Mouse (Mus musculus) lung, embryonic 16.5 days (tissue): ENCODE results near the gene Cmtm4. TPM values are rescaled to one million over a fixed set of nuclear protein-coding genes. Genes with fewer than 3 reads are reported as not detected.
A peak's percentile ranks its signal among the peaks of the same experiment; 100 is the strongest.

ENCODE experiments used
- ATAC-seq: fragments of 200-750 bp; cut with Nextera tagmentation; 2 replicates; pipeline ENCODE4 v1.8.0; 2017; ENCODE audit warnings: low read depth, mild to moderate bottlenecking, moderate library complexity
- H3K27ac ChIP-seq: fragments of 300-500 bp; sonication (generic); 2 replicates; pipeline ENCODE4 v1.5.1; 2014; ENCODE audit warnings: mild to moderate bottlenecking, control low read depth, low read length
- H3K27me3 ChIP-seq: fragments of 300-500 bp; sonication (generic); 2 replicates; pipeline ENCODE4 v1.6.1; 2014; ENCODE audit warnings: low read depth, low read length, mixed read lengths; ENCODE audit not compliant: control insufficient read depth, insufficient read depth
- H3K36me3 ChIP-seq: fragments of 300-500 bp; sonication (generic); 2 replicates; pipeline ENCODE4 v1.6.1; 2014; ENCODE audit warnings: low read length; ENCODE audit not compliant: control insufficient read depth, insufficient read depth
- H3K4me1 ChIP-seq: fragments of 300-500 bp; sonication (generic); replicated peaks from 2 replicates; pipeline ENCODE4 v1.6.1; 2014; ENCODE audit warnings: low read length, mixed read lengths; ENCODE audit not compliant: control insufficient read depth, insufficient read depth
- H3K4me2 ChIP-seq: fragments of 300-500 bp; sonication (generic); 2 replicates; pipeline ENCODE4 v1.6.1; 2014; ENCODE audit warnings: low read depth, low read length, control low read depth
- H3K4me3 ChIP-seq: fragments of 300-500 bp; sonication (generic); 2 replicates; pipeline ENCODE4 v1.5.1; 2014; ENCODE audit warnings: mild to moderate bottlenecking, low read length, control low read depth
- H3K9ac ChIP-seq: fragments of 300-500 bp; sonication (generic); 2 replicates; pipeline ENCODE4 v1.6.1; 2014; ENCODE audit warnings: low read length, control low read depth
- H3K9me3 ChIP-seq: fragments of 300-500 bp; sonication (generic); 2 replicates; pipeline ENCODE4 v1.6.1; 2016; ENCODE audit warnings: low read length; ENCODE audit not compliant: control insufficient read depth
- WGBS: fragments of 180-500 bp; shearing (Covaris S2); extraction: QIAGEN DNeasy Blood & Tissue Kit; methylation state at CpG from one replicate; pipeline ENCODE4 v1.1.7; 2014; 5-methylcytosine and 5-hydroxymethylcytosine counted together
- polyA plus RNA-seq: library from polyadenylated mRNA; unstranded; fragments of >200 nt; fragmentation: Nextera tagmentation; extraction: Ambion mirVana; gene quantifications from 2 replicates; pipeline ENCODE4 v1.2.1, GENCODE M21; 2015

The Cmtm4 gene
- polyA plus RNA-seq, 1 experiment from 2014 or later: 2.6 TPM

DNA sequence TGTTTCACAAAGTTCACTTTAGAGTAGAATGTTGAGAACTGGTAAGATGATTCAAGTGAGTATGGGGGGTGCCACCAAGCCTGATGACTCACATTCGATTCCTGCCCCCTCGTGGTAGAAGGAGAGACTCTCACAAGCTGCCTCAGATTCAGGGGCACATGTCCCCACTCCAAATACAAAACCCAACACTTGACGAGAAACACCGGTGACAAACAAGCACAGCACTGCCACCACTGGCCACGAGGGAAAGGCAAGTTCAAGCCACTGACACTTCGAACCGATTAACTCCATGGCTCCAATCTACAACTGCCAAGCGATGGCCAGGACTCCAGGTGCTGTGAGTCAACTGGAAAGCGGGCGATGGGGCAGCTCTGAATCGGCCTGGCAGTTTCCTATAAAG is 21.8 kb downstream of the Cmtm4 start:
- 71% methylated on average over 11 of the region's 11 CpGs for WGBS
- H3K4me1 ChIP-seq: peaks cover 29% of the 10 kb centered on the region
- no peak overlapping the region for H3K4me2 ChIP-seq
- H3K9me3 ChIP-seq: no peaks in the 10 kb centered on the region
- H3K36me3 ChIP-seq: no peaks in the 10 kb centered on the region
- ATAC-seq: no peak
- no peak overlapping the region for H3K27ac ChIP-seq
- H3K9ac ChIP-seq: no peak overlapping the region
- H3K4me3 ChIP-seq: no peak overlapping the region
- H3K27me3 ChIP-seq: no peaks in the 10 kb centered on the region

DNA sequence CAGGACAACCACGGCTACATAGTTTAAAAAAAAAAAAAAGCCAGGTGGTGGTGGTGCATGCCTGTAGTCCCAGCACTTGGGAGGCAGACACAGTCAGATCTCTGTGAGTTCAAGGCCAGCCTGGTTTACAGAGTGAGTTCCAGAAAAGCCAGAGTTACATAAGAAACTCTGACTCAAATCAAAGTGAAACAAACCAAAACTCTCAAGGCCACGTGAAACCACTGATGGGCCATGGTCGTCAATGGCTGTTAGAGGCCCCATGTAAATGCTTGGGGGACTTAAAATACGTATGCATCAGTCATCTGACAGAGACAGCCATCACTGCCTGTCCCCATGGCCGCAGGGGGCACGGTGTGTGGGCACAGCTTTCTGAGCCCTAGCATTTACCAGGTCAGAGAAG is 24.5 kb downstream of the Cmtm4 start:
- no peak for ATAC-seq
- Histone ChIP-seq H3K9ac (no peak overlapping the region), H3K36me3 (no peaks in the 10 kb centered on the region), H3K4me3 (no peak overlapping the region), H3K27ac (no peak overlapping the region), H3K9me3 (no peaks in the 10 kb centered on the region), H3K27me3 (no peaks in the 10 kb centered on the region), H3K4me1 (peaks cover 23% of the 10 kb centered on the region), H3K4me2 (no peak overlapping the region)
- 86% methylated on average over 6 of the region's 6 CpGs for WGBS

DNA sequence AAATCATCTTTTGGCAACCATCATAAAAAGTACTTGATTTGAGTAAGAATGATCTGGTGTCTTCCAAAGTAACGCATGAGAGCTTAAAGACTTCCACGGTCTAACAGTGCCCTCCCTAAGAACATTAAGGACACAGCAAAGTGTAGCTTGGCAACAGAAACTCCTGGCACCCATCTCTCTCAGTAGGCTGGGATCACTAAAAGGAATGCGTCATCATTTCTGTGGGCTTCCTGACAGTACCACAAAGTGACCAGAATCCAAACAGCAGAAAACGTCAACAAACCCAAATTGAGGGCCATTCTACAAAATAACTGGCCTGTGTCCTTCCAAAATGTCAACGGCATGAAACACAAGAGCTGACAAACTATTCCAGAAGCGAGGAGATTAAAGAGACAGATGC is 25.5 kb downstream of the Cmtm4 start:
- ATAC-seq: no peak
- H3K36me3 ChIP-seq: no peaks in the 10 kb centered on the region
- H3K4me3 ChIP-seq: no peak overlapping the region
- H3K9me3 ChIP-seq: no peaks in the 10 kb centered on the region
- H3K27ac ChIP-seq: no peak overlapping the region
- no peak overlapping the region for H3K9ac ChIP-seq
- H3K4me2 ChIP-seq: no peak overlapping the region
- peaks cover 13% of the 10 kb centered on the region for H3K4me1 ChIP-seq
- 63% methylated on average over 6 of the region's 6 CpGs for WGBS
- H3K27me3 ChIP-seq: no peaks in the 10 kb centered on the region

DNA sequence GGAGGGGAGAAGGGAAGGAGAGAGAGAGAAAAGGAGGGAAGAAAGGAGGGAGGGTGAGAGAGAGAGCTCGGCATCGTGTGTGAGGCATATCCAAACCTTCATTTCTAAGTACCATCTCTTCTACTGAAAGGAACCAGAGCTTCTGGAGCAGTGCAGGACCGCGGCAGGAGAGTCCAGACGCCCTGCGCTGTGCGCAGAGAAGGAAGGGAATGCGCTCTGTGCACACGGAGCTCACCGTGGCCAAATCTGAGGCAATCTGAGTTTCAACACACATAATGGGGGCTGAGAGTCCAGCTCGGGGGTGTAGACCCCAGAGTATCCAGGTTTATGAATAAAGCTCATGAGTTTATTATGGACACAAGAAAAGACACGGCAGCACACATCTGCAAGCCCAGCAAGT is 26.0 kb downstream of the Cmtm4 start:
- Histone ChIP-seq H3K27me3 (no peaks in the 10 kb centered on the region), H3K36me3 (no peaks in the 10 kb centered on the region), H3K9me3 (no peaks in the 10 kb centered on the region), H3K4me3 (no peak overlapping the region), H3K4me1 (peaks cover 9% of the 10 kb centered on the region), H3K27ac (no peak overlapping the region), H3K4me2 (no peak overlapping the region), H3K9ac (no peak overlapping the region)
- 0 out of 2 replicates have a peak, but pooled peaks have one; percentile 29 for ATAC-seq
- 67% methylated on average over 12 of the region's 12 CpGs for WGBS

- Histone ChIP-seq H3K4me3 (no peak overlapping the region), H3K9ac (no peak overlapping the region), H3K27me3 (no peaks in the 10 kb centered on the region), H3K4me1 (peaks cover 9% of the 10 kb centered on the region), H3K4me2 (no peak overlapping the region), H3K36me3 (no peaks in the 10 kb centered on the region), H3K9me3 (no peaks in the 10 kb centered on the region), H3K27ac (no peak overlapping the region)
- ATAC-seq: no peak
- 60% methylated on average over 5 of the region's 5 CpGs for WGBS
Measured at GRCm38 (mm10) chr8:104367398-104367797, 28.2 kb downstream of the Cmtm4 start.

DNA sequence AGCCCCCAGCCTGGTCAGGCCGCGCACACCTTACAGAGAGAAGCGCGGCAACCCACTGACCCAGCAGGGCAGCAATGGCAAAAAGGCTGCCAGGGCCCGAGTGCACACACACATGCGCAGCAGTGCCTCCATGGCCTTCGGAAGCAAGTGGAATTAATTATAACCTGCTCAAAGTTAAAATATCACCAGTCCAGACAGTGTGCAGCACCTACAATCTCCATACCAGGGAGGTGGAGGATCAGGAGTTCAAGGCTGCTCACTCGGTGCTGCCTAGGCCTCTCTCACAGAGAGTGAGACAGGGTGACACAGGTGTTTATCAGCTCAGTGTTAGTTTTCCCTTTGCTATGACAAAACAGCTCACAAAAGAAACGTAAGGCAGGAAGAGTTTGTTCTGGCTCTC is 29.9 kb downstream of the Cmtm4 start:
- no peaks in the 10 kb centered on the region for H3K27me3 ChIP-seq
- H3K4me2 ChIP-seq: no peak overlapping the region
- no peaks in the 10 kb centered on the region for H3K36me3 ChIP-seq
- H3K27ac ChIP-seq: no peak overlapping the region
- H3K9me3 ChIP-seq: no peaks in the 10 kb centered on the region
- WGBS: 86% methylated on average over 9 of the region's 9 CpGs
- ATAC-seq: no peak
- H3K4me1 ChIP-seq: peaks cover 9% of the 10 kb centered on the region
- H3K4me3 ChIP-seq: no peak overlapping the region
- H3K9ac ChIP-seq: no peak overlapping the region

- ATAC-seq: no peak
- H3K27ac ChIP-seq: no peak overlapping the region
- 74% methylated on average over 15 of the region's 15 CpGs for WGBS
- no peaks in the 10 kb centered on the region for H3K9me3 ChIP-seq
- H3K9ac ChIP-seq: no peak overlapping the region
- no peak overlapping the region for H3K4me3 ChIP-seq
- H3K4me1 ChIP-seq: no peaks in the 10 kb centered on the region
- no peaks in the 10 kb centered on the region for H3K27me3 ChIP-seq
- H3K36me3 ChIP-seq: no peaks in the 10 kb centered on the region
- H3K4me2 ChIP-seq: no peak overlapping the region
Measured at GRCm38 (mm10) chr8:104359778-104360456, 35.7 kb downstream of the Cmtm4 start.

GRCm38 (mm10) chr8:104358637-104359036 is 37.0 kb downstream of the Cmtm4 start:
- Histone ChIP-seq H3K27ac (no peak overlapping the region), H3K4me3 (no peak overlapping the region), H3K36me3 (no peaks in the 10 kb centered on the region), H3K4me1 (no peaks in the 10 kb centered on the region), H3K9me3 (no peaks in the 10 kb centered on the region), H3K9ac (no peak overlapping the region), H3K27me3 (no peaks in the 10 kb centered on the region), H3K4me2 (no peak overlapping the region)
- ATAC-seq: no peak
- WGBS: 79% methylated on average over 3 of the region's 3 CpGs

DNA sequence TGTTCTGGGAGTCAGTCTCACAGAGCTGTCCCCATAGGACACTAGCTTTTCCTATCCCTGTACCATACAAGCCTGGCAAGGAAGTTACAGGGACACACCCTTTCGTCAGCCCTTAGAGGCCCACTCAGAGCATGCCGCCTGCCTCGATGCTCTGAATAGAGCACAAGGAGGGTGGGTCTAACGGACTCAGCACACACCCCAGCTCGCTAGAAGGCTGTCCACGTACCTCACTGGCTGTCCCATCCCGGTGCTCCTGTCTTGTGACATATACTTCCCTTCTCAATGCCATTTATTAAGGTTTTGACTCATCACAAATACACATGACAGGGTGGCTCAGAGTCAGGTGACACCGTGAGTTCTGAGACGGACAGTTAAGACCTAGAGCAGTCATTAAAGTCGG is 41.1 kb downstream of the Cmtm4 start:
- WGBS: 92% methylated on average over 10 of the region's 10 CpGs
- H3K27ac ChIP-seq: no peak overlapping the region
- H3K36me3 ChIP-seq: no peaks in the 10 kb centered on the region; the same call in 1 of the 2 replicates
- no peak for ATAC-seq
- no peaks in the 10 kb centered on the region for H3K27me3 ChIP-seq
- H3K9ac ChIP-seq: no peak overlapping the region
- no peak overlapping the region for H3K4me2 ChIP-seq
- H3K9me3 ChIP-seq: no peaks in the 10 kb centered on the region
- H3K4me3 ChIP-seq: no peak overlapping the region
- no peaks in the 10 kb centered on the region for H3K4me1 ChIP-seq

DNA sequence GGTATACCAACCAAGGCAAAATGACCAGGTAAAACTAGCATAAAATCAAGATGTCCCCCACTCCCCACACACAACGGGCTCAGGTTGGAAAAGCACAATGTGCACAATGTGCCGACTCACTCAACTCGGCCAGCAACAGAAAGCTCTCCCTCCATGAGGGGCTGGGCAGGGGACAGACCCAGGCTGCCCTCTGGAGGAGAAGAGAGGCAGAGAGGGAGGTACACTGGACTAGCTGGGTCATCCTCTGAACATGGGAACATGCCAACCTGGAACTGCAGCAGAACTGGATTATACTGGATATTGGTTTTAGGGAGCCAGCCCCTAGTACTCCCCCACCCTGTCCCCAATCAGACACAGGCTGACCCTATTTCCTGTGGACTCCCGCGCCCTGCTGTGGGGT is 42.4 kb downstream of the Cmtm4 start:
- Histone ChIP-seq H3K4me3 (no peak overlapping the region), H3K27me3 (no peaks in the 10 kb centered on the region), H3K4me2 (no peak overlapping the region), H3K4me1 (no peaks in the 10 kb centered on the region), H3K27ac (no peak overlapping the region), H3K9me3 (no peaks in the 10 kb centered on the region), H3K36me3 (no peaks in the 10 kb centered on the region; the same call in 1 of the 2 replicates), H3K9ac (no peak overlapping the region)
- 64% methylated on average over 5 of the region's 5 CpGs for WGBS
- no peak for ATAC-seq
